Mouse (Mus musculus): ENCODE results near the gene Tshz2. TPM values are rescaled to one million over a fixed set of nuclear protein-coding genes. Genes with fewer than 3 reads are reported as not detected.

Gene Tshz2
- total and polyA plus RNA-seq, 2 experiments from 2014 or later = 26.4 to 40.8 TPM

GRCm38 (mm10) chr2:169873442-169873841, 240.6 kb downstream of the Tshz2 start:
- H3K27ac ChIP-seq (ENCODE audit: low read depth, low read length) = no peak overlapping the region
- ATAC-seq (ENCODE audit: low FRiP score) = no peak
- no peak for DNase-seq (ENCODE audit: low spot score)
- WGBS = 81% methylated on average over 16 of the region's 16 CpGs
- TF ChIP-seq CTCF (IDR thresholded peaks at IDR 0.05) = no peak
- H3K27me3 ChIP-seq (ENCODE audit: insufficient read depth, low read length) = no peaks in the 10 kb centered on the region
- H3K4me3 ChIP-seq (ENCODE audit: low read depth, low read length) = no peak overlapping the region
- H3K9ac ChIP-seq (replicated peaks; ENCODE audit: low read length, poor library complexity, severe bottlenecking) = no peak overlapping the region
- H3K36me3 ChIP-seq (ENCODE audit: insufficient read depth, low read length) = no peaks in the 10 kb centered on the region
- no peaks in the 10 kb centered on the region for H3K9me3 ChIP-seq (ENCODE audit: low read length)
- no peaks in the 10 kb centered on the region for H3K4me1 ChIP-seq (ENCODE audit: insufficient read depth, low read length)
- no peak overlapping the region for H3K4me2 ChIP-seq (ENCODE audit: low read depth, low read length, poor library complexity, severe bottlenecking)

- no peak for DNase-seq (ENCODE audit: low spot score)
- Histone ChIP-seq H3K4me2 (ENCODE audit: low read depth, low read length, poor library complexity, severe bottlenecking) (no peak overlapping the region), H3K4me3 (ENCODE audit: low read depth, low read length) (no peak overlapping the region), H3K27ac (ENCODE audit: low read depth, low read length) (no peak overlapping the region), H3K36me3 (ENCODE audit: insufficient read depth, low read length) (no peaks in the 10 kb centered on the region; the same call in 1 of the 2 replicates), H3K9ac (replicated peaks; ENCODE audit: low read length, poor library complexity, severe bottlenecking) (no peak overlapping the region), H3K27me3 (ENCODE audit: insufficient read depth, low read length) (no peaks in the 10 kb centered on the region), H3K4me1 (ENCODE audit: insufficient read depth, low read length) (no peaks in the 10 kb centered on the region), H3K9me3 (ENCODE audit: low read length) (no peaks in the 10 kb centered on the region)
- WGBS = 71% methylated on average over 9 of the region's 9 CpGs
- ATAC-seq (ENCODE audit: low FRiP score) = no peak
- TF ChIP-seq CTCF (IDR thresholded peaks at IDR 0.05) = no peak
These were observed 255.1 kb downstream of the Tshz2 start for GRCm38 (mm10) chr2:169887921-169888320.

GRCm38 (mm10) chr2:169892441-169893038, 259.7 kb downstream of the Tshz2 start:
- no peaks in the 10 kb centered on the region for H3K36me3 ChIP-seq (ENCODE audit: insufficient read depth, low read length)
- H3K27ac ChIP-seq (ENCODE audit: low read depth, low read length) = peak overlapping the region; percentile 26; the same call in 1 of the 2 replicates
- WGBS = 20% methylated on average over 14 of the region's 14 CpGs
- no peak overlapping the region for H3K9ac ChIP-seq (replicated peaks; ENCODE audit: low read length, poor library complexity, severe bottlenecking)
- no peaks in the 10 kb centered on the region for H3K9me3 ChIP-seq (ENCODE audit: low read length)
- DNase-seq (ENCODE audit: low spot score) = peak; percentile 53
- H3K4me2 ChIP-seq (ENCODE audit: low read depth, low read length, poor library complexity, severe bottlenecking) = no peak overlapping the region
- no peak overlapping the region for H3K4me3 ChIP-seq (ENCODE audit: low read depth, low read length)
- no peaks in the 10 kb centered on the region for H3K4me1 ChIP-seq (ENCODE audit: insufficient read depth, low read length)
- ATAC-seq (ENCODE audit: low FRiP score) = no peak
- TF ChIP-seq CTCF (IDR thresholded peaks at IDR 0.05) = no peak
- no peaks in the 10 kb centered on the region for H3K27me3 ChIP-seq (ENCODE audit: insufficient read depth, low read length)

GRCm38 (mm10) chr2:169902896-169903295, 270.1 kb downstream of the Tshz2 start:
- Histone ChIP-seq H3K4me1 (ENCODE audit: insufficient read depth, low read length) (peaks cover 3% of the 10 kb centered on the region; the same call in 1 of the 2 replicates), H3K36me3 (ENCODE audit: insufficient read depth, low read length) (no peaks in the 10 kb centered on the region), H3K27me3 (ENCODE audit: insufficient read depth, low read length) (no peaks in the 10 kb centered on the region), H3K4me2 (ENCODE audit: low read depth, low read length, poor library complexity, severe bottlenecking) (no peak overlapping the region), H3K4me3 (ENCODE audit: low read depth, low read length) (no peak overlapping the region), H3K9me3 (ENCODE audit: low read length) (no peaks in the 10 kb centered on the region), H3K9ac (replicated peaks; ENCODE audit: low read length, poor library complexity, severe bottlenecking) (no peak overlapping the region), H3K27ac (ENCODE audit: low read depth, low read length) (peak overlapping the region; percentile 68)
- TF ChIP-seq CTCF (IDR thresholded peaks at IDR 0.05) = no peak
- DNase-seq (ENCODE audit: low spot score) (peak; percentile 65), ATAC-seq (ENCODE audit: low FRiP score) (peak; percentile 84)
- 24% methylated on average over 7 of the region's 7 CpGs for WGBS

- DNase-seq (ENCODE audit: low spot score) (no peak), ATAC-seq (ENCODE audit: low FRiP score) (no peak)
- Histone ChIP-seq H3K9me3 (ENCODE audit: low read length) (no peaks in the 10 kb centered on the region), H3K4me1 (ENCODE audit: insufficient read depth, low read length) (peaks cover 3% of the 10 kb centered on the region; the same call in 1 of the 2 replicates), H3K4me3 (ENCODE audit: low read depth, low read length) (no peak overlapping the region), H3K36me3 (ENCODE audit: insufficient read depth, low read length) (no peaks in the 10 kb centered on the region), H3K4me2 (ENCODE audit: low read depth, low read length, poor library complexity, severe bottlenecking) (no peak overlapping the region), H3K9ac (replicated peaks; ENCODE audit: low read length, poor library complexity, severe bottlenecking) (no peak overlapping the region), H3K27me3 (ENCODE audit: insufficient read depth, low read length) (no peaks in the 10 kb centered on the region), H3K27ac (ENCODE audit: low read depth, low read length) (no peak overlapping the region)
- 27% methylated on average over 9 of the region's 9 CpGs for WGBS
- TF ChIP-seq CTCF (IDR thresholded peaks at IDR 0.05) = no peak
These were observed 273.6 kb downstream of the Tshz2 start for GRCm38 (mm10) chr2:169906396-169906795.

- ATAC-seq (ENCODE audit: low FRiP score) (no peak), DNase-seq (ENCODE audit: low spot score) (no peak)
- Histone ChIP-seq H3K4me3 (ENCODE audit: low read depth, low read length) (no peak overlapping the region), H3K27ac (ENCODE audit: low read depth, low read length) (no peak overlapping the region), H3K36me3 (ENCODE audit: insufficient read depth, low read length) (no peaks in the 10 kb centered on the region), H3K4me1 (ENCODE audit: insufficient read depth, low read length) (peaks cover 3% of the 10 kb centered on the region; the same call in 1 of the 2 replicates), H3K27me3 (ENCODE audit: insufficient read depth, low read length) (no peaks in the 10 kb centered on the region), H3K9ac (replicated peaks; ENCODE audit: low read length, poor library complexity, severe bottlenecking) (no peak overlapping the region), H3K9me3 (ENCODE audit: low read length) (no peaks in the 10 kb centered on the region), H3K4me2 (ENCODE audit: low read depth, low read length, poor library complexity, severe bottlenecking) (no peak overlapping the region)
- 82% methylated on average over 7 of the region's 7 CpGs for WGBS
- TF ChIP-seq CTCF (IDR thresholded peaks at IDR 0.05) = no peak
These were observed 275.2 kb downstream of the Tshz2 start for GRCm38 (mm10) chr2:169907979-169908378.
